Comparison of ENCODE assay signal across 29 mouse cellular contexts in the genomic region with DNA sequence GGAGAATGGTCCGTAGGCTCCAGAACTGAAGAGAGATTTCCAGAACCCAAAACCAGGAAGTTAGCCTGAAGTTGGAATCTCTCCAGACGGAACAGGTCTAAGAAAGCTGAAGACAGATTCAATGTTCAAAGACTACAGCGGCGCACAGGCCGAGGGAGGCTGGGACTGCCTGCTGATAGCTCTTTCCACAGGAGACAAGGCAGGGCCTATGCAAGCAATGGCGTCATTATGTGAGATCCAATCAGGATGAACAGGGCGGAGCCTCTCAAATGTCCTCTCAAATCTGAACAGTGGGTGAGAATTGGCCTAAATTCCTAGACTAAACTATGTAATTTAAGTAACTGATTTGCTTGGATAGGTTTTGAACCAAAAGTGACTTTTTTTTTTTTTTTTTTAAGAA.
DNase-seq lines count a peak whose midpoint lies in the region; ATAC-seq and TF ChIP-seq lines count a peak whose summit lies in the region.
"Had no signal": no experiment of that assay in that cellular context is flagged by ENCODE, and none has a peak within 500 bp of the region (broad histone marks: within the 10 kb centered on the region; RNA-seq: fewer than 3 reads in every experiment).

No protein-coding gene starts in this region.

- no peak for TF ChIP-seq CTCF in testis, adult 2 months (IDR thresholded peaks at IDR 0.05; ENCODE audit: control insufficient read depth, insufficient read depth, insufficient replicate concordance, low read depth, low read length)
- no peak for TF ChIP-seq CTCF in midbrain, postnatal 0 days (IDR thresholded peaks at IDR 0.05)

- DNase-seq in testis, postnatal 10 days (ENCODE audit: low spot score): no peak
- DNase-seq in WW6 (ENCODE audit: low read depth, low spot score): peak; percentile 22
- peak; percentile 70 for DNase-seq in testis, postnatal 14 days (ENCODE audit: low spot score)
- no peak for DNase-seq in midbrain, postnatal 0 days (ENCODE audit: low spot score)
- no peak for DNase-seq in spleen, adult 12 weeks (ENCODE audit: low spot score)
- DNase-seq: adrenal gland, postnatal 10 days; adrenal gland, postnatal 36 days; B cell, adult 2 months; cerebellum, adult 18-20 months; cerebellum, adult 9-10 months; cerebellum, postnatal 14 days; forebrain, postnatal 0 days; gastrocnemius, adult 2 months; gastrocnemius, postnatal 14 days; heart, adult 11 months; heart, postnatal 10 days; heart, postnatal 4 days had no signal

- H3K27ac ChIP-seq in testis, adult 2 months (ENCODE audit: control insufficient read depth, insufficient read depth, low read depth, low read length): peak overlapping the region; percentile 62; the same call in 1 of the 2 replicates
- no peak overlapping the region for H3K27ac ChIP-seq in midbrain, postnatal 0 days (ENCODE audit: low read depth, low read length)
- H3K27ac ChIP-seq: embryonic facial prominence, embryonic 12.5 days; embryonic facial prominence, embryonic 15.5 days; gastrocnemius, adult 2 months; heart, embryonic 15.5 days; hindbrain, embryonic 14.5 days; hindbrain, postnatal 0 days had no signal

- no peaks in the 10 kb centered on the region for H3K27me3 ChIP-seq in testis, adult 2 months (ENCODE audit: control insufficient read depth, insufficient read depth, low read length)
- H3K27me3 ChIP-seq in midbrain, postnatal 0 days (ENCODE audit: insufficient read depth, low read length): no peaks in the 10 kb centered on the region
- H3K27me3 ChIP-seq: embryonic facial prominence, embryonic 12.5 days; embryonic facial prominence, embryonic 15.5 days; heart, embryonic 15.5 days; Patski had no signal

- TF ChIP-seq POLR2A in testis, adult 2 months (IDR thresholded peaks at IDR 0.05; ENCODE audit: control insufficient read depth, low read depth, low read length): peak; percentile 37; the same call in 1 of the 2 replicates

- WGBS in midbrain, postnatal 0 days: 78% methylated on average over 7 of the region's 7 CpGs

- peak overlapping the region; percentile 48 for H3K4me3 ChIP-seq in testis, adult 2 months (ENCODE audit: control insufficient read depth, low read depth, low read length)
- H3K4me3 ChIP-seq in midbrain, postnatal 0 days (ENCODE audit: low read depth, low read length): no peak overlapping the region
- H3K4me3 ChIP-seq: embryonic facial prominence, embryonic 12.5 days; embryonic facial prominence, embryonic 15.5 days; gastrocnemius, adult 2 months; heart, embryonic 15.5 days had no signal

- H3K36me3 ChIP-seq in testis, adult 2 months (ENCODE audit: control insufficient read depth, insufficient read depth, low read length): no peaks in the 10 kb centered on the region
- H3K36me3 ChIP-seq in midbrain, postnatal 0 days (ENCODE audit: insufficient read depth, low read length): no peaks in the 10 kb centered on the region
- H3K36me3 ChIP-seq: embryonic facial prominence, embryonic 12.5 days; embryonic facial prominence, embryonic 15.5 days; G1E; heart, embryonic 15.5 days had no signal

- no peak overlapping the region for H3K9ac ChIP-seq in midbrain, postnatal 0 days (replicated peaks; ENCODE audit: low read length, poor library complexity, severe bottlenecking)
- H3K9ac ChIP-seq: embryonic facial prominence, embryonic 12.5 days; embryonic facial prominence, embryonic 15.5 days; forebrain, postnatal 0 days; heart, embryonic 15.5 days; hindbrain, embryonic 14.5 days had no signal

- H3K4me2 ChIP-seq in midbrain, postnatal 0 days (ENCODE audit: low read depth, low read length, poor library complexity, severe bottlenecking): no peak overlapping the region
- H3K4me2 ChIP-seq: embryonic facial prominence, embryonic 12.5 days; embryonic facial prominence, embryonic 15.5 days; heart, embryonic 11.5 days; heart, embryonic 15.5 days; hindbrain, embryonic 14.5 days had no signal

- no peak for ATAC-seq in midbrain, postnatal 0 days (ENCODE audit: low FRiP score)
- ATAC-seq: forebrain, embryonic 14.5 days; forebrain, postnatal 0 days; hindbrain, postnatal 0 days; inflammation-experienced regulatory T-cells, adult 6 months; intestine, embryonic 16.5 days; Patski had no signal

- H3K9me3 ChIP-seq in midbrain, postnatal 0 days (ENCODE audit: low read length): no peaks in the 10 kb centered on the region
- H3K9me3 ChIP-seq: embryonic facial prominence, embryonic 12.5 days; embryonic facial prominence, embryonic 15.5 days; G1E; heart, embryonic 15.5 days had no signal

- no peaks in the 10 kb centered on the region for H3K4me1 ChIP-seq in testis, adult 2 months (ENCODE audit: control insufficient read depth, insufficient read depth, low read length)
- H3K4me1 ChIP-seq in midbrain, postnatal 0 days (ENCODE audit: insufficient read depth, low read length): peaks cover 9% of the 10 kb centered on the region; the same call in 1 of the 2 replicates

Comparison
In these comparisons a context has a peak if more than half of its experiments do, and no peak if none do; other contexts are left out.
1. DNase-seq: peak in WW6 (single experiment) and testis, postnatal 14 days (single experiment); none in testis, postnatal 10 days (single experiment), midbrain, postnatal 0 days (single experiment) and spleen, adult 12 weeks (single experiment).